Mouse (Mus musculus) liver, embryonic 18 days (tissue): Measurements from ENCODE around the gene Fam204a. TPM values are rescaled to one million over a fixed set of nuclear protein-coding genes. Genes with fewer than 3 reads are reported as not detected.

Experiments
- polyA plus RNA-seq: library from polyadenylated mRNA; depleted of rRNA; stranded (reverse); fragments of >200 nt; gene quantifications from 2 replicates; pipeline ENCODE4 v1.2.3, GENCODE M21; 2012; rRNA removed

The Fam204a gene
- polyA plus RNA-seq: 6.2 TPM in 2 replicates

GRCm38 (mm10) chr19:60225899-60226844 lies at the start of gene Fam204a:
Gene Fam204a, minus strand, starts transcription at chr19:60226701.

Other genes with a start within 250 kb of the Fam204a start
- gene Prlhr, start 241.6 kb upstream of the Fam204a start, polyA plus RNA-seq: not detected in 2 replicates